Mouse (Mus musculus) testis, adult 2 months (tissue): ENCODE results near the gene Grap2.

Experiments
- CTCF ChIP-seq: fragments of 200-500 bp; IDR thresholded peaks from 2 replicates; pipeline ENCODE4 v1.5.1; 2012; ENCODE audit warnings: low read depth, mild to moderate bottlenecking, inconsistent platforms, low read length, moderate library complexity; ENCODE audit not compliant: control insufficient read depth, insufficient read depth, insufficient replicate concordance
- POLR2A ChIP-seq: fragments of 200-500 bp; IDR thresholded peaks from 2 replicates; pipeline ENCODE4 v1.6.1; 2012; ENCODE audit warnings: low read depth, mild to moderate bottlenecking, inconsistent platforms, low read length, moderate library complexity; ENCODE audit not compliant: control insufficient read depth

GRCm38 (mm10) chr15:80639071-80639702, 66.8 kb downstream of the Grap2 start:
- TF ChIP-seq CTCF (no peak), POLR2A (no peak)
